Mouse (Mus musculus) bone marrow macrophage, adult 2 months (primary cell): Measurements from ENCODE around the gene Gpc5.

Source experiments
- CTCF ChIP-seq: IDR thresholded peaks from 2 replicates; pipeline ENCODE4 v1.5.1; 2012; ENCODE audit warnings: low read depth, mild to moderate bottlenecking, low read length, moderate library complexity
- POLR2A ChIP-seq: IDR thresholded peaks from 2 replicates; pipeline ENCODE4 v1.6.1; 2012; ENCODE audit warnings: mild to moderate bottlenecking, low read depth, low read length, borderline replicate concordance

DNA sequence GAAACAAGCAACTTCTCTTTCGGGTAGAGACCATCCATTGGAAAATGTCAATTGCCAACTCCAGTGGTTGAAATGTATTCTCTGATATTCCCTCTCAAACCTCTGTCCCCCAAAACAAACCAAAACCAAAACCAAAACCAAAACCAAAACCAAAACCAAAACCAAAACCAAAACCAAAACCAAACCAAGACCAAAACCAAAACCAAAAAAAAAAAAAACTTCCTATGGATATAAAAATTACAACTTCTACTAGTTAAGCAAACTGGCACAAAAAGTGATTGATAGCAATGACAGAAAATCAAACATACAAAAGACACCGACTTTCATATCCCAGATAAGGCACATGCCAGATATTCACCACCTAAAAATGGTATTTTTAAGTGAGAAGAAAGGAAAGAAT, 161.7 kb downstream of the Gpc5 start:
- TF ChIP-seq CTCF (no peak), POLR2A (no peak)
